Mouse (Mus musculus) urinary bladder, postnatal 10 days (tissue): ENCODE measurements at regions not wholly inside any gene's neighbourhood (a gene's known extent, or its start where the extent isn't known, plus 50 kb on each side); places are given as distances from the start of the nearest gene placed in this dataset.

ENCODE experiments used
- DNase-seq: peaks from one replicate; pipeline ENCODE4 v3.0.0; 2022; ENCODE audit warnings: low spot score

GRCm38 (mm10) chr4:55615808-55616207, 83.5 kb upstream of the Klf4 start:
- no peak for DNase-seq

GRCm38 (mm10) chr4:55613523-55613922, 81.3 kb upstream of the Klf4 start:
- no peak for DNase-seq

- no peak for DNase-seq
Observed at GRCm38 (mm10) chr4:55610998-55611397, 78.7 kb upstream of the Klf4 start.

DNA sequence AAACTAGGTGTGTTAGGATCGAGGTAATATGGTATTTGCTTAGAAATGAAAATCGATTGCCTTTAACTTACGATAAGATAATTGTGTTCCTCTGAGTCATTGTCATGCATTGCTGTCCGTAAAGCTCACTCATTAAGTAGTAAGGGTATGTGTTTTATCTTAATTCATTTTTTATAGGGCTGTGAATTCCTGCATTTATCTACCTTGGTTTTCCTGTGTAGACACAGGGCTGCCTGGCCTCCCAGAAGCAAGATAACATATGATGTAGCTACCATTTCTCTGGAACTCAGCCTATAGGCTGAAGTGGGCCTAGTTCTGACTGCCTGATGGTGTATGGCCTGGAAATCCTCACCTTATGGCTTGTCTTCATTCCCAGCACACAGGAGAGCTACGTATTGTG, 76.9 kb upstream of the Klf4 start:
- DNase-seq: no peak

- no peak for DNase-seq
Observed at GRCm38 (mm10) chr4:55605541-55605940, 73.3 kb upstream of the Klf4 start.

- no peak for DNase-seq
Observed at GRCm38 (mm10) chr4:55604915-55605314, 72.6 kb upstream of the Klf4 start.

GRCm38 (mm10) chr4:55603821-55604435, 71.7 kb upstream of the Klf4 start:
- DNase-seq: no peak

GRCm38 (mm10) chr4:55595203-55595602, 62.9 kb upstream of the Klf4 start:
- DNase-seq: no peak

DNA sequence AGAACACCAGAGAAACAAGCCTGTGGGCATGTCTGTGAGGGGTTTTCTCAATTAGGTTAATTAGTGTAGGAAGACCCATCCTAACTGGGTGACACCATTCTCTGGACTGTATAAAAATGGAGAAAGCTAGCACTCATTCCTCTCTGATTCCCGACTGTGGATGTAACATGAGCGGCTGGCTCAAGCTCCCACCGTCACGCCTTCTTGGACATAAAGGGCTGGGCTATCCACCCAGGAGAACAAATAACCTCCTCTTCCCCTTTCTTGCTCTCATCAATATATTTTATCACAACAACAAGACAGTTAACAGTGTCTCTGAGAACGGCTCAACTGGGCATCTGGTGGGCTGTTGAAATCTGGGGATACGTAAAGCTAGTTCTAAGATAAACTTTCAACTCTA, 62.4 kb upstream of the Klf4 start:
- DNase-seq: no peak

DNA sequence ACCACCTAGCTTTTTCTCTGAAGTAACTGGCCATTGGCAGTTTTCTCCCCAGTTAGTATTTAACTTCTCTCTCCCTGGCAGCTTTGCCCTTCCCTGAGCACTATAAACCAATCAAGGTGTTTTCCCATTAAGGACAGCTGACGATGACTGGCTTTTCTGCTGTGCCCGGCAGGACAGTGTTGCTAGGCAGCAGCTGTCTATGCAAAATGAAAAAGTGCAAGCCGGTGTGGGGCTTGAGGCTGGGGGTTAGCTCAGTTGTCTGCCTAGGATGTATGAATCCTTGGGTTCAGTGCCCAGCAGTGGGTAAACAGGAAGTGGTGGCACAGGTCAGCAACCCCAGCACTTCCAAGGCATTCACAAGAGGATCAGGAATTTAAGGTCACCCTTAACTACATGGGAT, 60.9 kb upstream of the Klf4 start:
- DNase-seq: no peak

DNA sequence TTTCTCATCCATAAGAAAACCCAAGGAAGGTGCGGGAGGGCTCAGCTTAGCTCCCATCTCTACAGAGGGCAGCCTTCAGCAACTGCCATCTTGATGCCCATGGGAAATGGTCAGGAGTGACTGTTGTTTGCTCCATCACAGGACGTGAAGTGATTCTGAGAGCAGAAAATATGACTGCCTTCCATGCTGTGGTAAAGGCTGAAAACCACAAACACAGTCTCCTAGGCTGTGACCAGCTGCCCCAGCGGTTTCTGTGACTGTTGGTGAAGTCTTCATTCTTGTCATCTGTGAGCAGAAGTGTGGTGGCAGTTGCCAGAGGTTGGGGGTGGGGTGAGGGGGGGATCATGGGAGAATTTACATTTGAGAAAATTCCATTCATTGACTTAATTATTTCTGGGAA, 53.9 kb upstream of the Klf4 start:
- no peak for DNase-seq

GRCm38 (mm10) chr4:55583589-55583988, 51.3 kb upstream of the Klf4 start:
- DNase-seq: no peak
